Mouse (Mus musculus) thymus, adult 2 months (tissue): Measurements from ENCODE around the gene Tbl1xr1.

Experiments used
- CTCF ChIP-seq: fragments of 200-500 bp; IDR thresholded peaks from 2 replicates; pipeline ENCODE4 v1.5.1; 2012; ENCODE audit warnings: mild to moderate bottlenecking, control low read depth, low read length, moderate library complexity, borderline replicate concordance; ENCODE audit not compliant: control insufficient read depth, poor library complexity, insufficient read depth; ENCODE audit errors: extremely low read depth
- POLR2A ChIP-seq: fragments of 200-500 bp; IDR thresholded peaks from 2 replicates; pipeline ENCODE4 v1.6.1; 2012; ENCODE audit warnings: mild to moderate bottlenecking, low read length, control low read depth, moderate library complexity; ENCODE audit not compliant: control insufficient read depth, poor library complexity, insufficient read depth; ENCODE audit errors: extremely low read depth

DNA sequence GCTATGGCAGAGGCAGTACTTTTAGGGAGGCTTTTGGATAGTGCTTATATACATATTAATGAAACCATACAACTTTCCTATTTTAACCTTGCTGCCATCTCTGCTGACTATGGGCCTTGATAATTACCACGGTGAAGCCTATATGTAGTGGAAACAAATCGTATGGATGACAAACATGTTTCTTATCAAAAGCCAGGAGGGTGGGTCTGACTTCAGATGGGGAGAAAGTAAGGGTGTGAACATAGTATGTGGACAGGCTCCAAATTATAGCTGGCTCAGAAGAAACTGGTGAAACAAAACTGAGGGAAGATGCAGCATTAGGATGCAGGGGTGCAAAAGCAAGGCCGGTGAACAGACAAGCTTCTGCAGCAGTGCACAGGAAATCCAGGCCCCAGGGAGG lies 151.6 kb downstream of the Tbl1xr1 start:
- no peak for TF ChIP-seq CTCF
- TF ChIP-seq POLR2A: no peak
